Mouse (Mus musculus) hematopoietic stem cell, adult 5-6 weeks (primary cell): ENCODE data around the gene Kbtbd13. TPM values are rescaled to one million over a fixed set of nuclear protein-coding genes. Genes with fewer than 3 reads are reported as not detected.
"Not testable (repeated sequence)": the region's sequence is repeated elsewhere in the genome, so short reads cannot be mapped to it uniquely, and the experiment has no call there.

Source experiments
- ATAC-seq, 2 experiments: fragments of 125-278 bp in 1 of 2; replicated peaks in 1 of 2; 2 replicates each; pipeline ENCODE4 v1.8.0; 2016 to 2017; ENCODE audit warnings: inconsistent platforms in 2 of 2, mild to moderate bottlenecking in 2 of 2, moderate number of reproducible peaks in 2 of 2, low read depth in 1 of 2, moderate TSS enrichment in 1 of 2; ENCODE audit not compliant: low FRiP score in 2 of 2, poor library complexity in 2 of 2, severe bottlenecking in 2 of 2, insufficient read depth in 1 of 2, low TSS enrichment in 1 of 2
- total RNA-seq: library from RNA; stranded (forward); fragments of 172-1452, 232-1000 nt; gene quantifications from 2 replicates; pipeline ENCODE4 v1.2.3, GENCODE M21; 2017

Gene Kbtbd13
- total RNA-seq, 1 experiment from 2014 or later, result 0.89 TPM

- no peak for ATAC-seq
These were observed 19.7 kb downstream of the Kbtbd13 start for GRCm38 (mm10) chr9:65371756-65372155.

- no peak for ATAC-seq
These were observed 25.7 kb downstream of the Kbtbd13 start for GRCm38 (mm10) chr9:65365721-65366120.

- no peak for ATAC-seq
These were observed 27.8 kb downstream of the Kbtbd13 start for GRCm38 (mm10) chr9:65363684-65364083.

- no peak for ATAC-seq
These were observed 30.6 kb downstream of the Kbtbd13 start, which contains the start of gene Ubap1l for GRCm38 (mm10) chr9:65360641-65361448. Ubap1l (plus strand) TSS chr9:65361041.

GRCm38 (mm10) chr9:65358956-65359480, 32.4 kb downstream of the Kbtbd13 start:
- ATAC-seq, result no peak

GRCm38 (mm10) chr9:65356971-65357370, 34.5 kb downstream of the Kbtbd13 start:
- ATAC-seq, result no peak

- no peak for ATAC-seq
These were observed 34.9 kb downstream of the Kbtbd13 start for GRCm38 (mm10) chr9:65356561-65356960.

GRCm38 (mm10) chr9:65353251-65353650, 38.2 kb downstream of the Kbtbd13 start:
- no peak for ATAC-seq

GRCm38 (mm10) chr9:65347112-65347850, 44.2 kb downstream of the Kbtbd13 start:
- ATAC-seq, result no peak

GRCm38 (mm10) chr9:65346476-65347111, 44.9 kb downstream of the Kbtbd13 start:
- ATAC-seq, result peak; percentile 49 to 52; a peak in 2 of 4 replicates

GRCm38 (mm10) chr9:65345854-65346475, 45.5 kb downstream of the Kbtbd13 start, which contains the start of gene Pdcd7:
Pdcd7 (plus strand) TSS chr9:65346104.
- peak; percentile 84 to 93 for ATAC-seq

- ATAC-seq, result not testable (repeated sequence)
These were observed 46.0 kb downstream of the Kbtbd13 start for GRCm38 (mm10) chr9:65345439-65345838.

- no peak for ATAC-seq
These were observed 51.0 kb downstream of the Kbtbd13 start for GRCm38 (mm10) chr9:65340414-65340813.

- ATAC-seq, result no peak
These were observed 52.3 kb downstream of the Kbtbd13 start for GRCm38 (mm10) chr9:65339146-65339545.
